Mouse (Mus musculus) CD4-positive naive resting alpha-beta T cell, adult 76 days (primary cell): ENCODE data around the gene Utrn. TPM values are rescaled to one million over a fixed set of nuclear protein-coding genes. Genes with fewer than 3 reads are reported as not detected.

Experiments
- total RNA-seq: library from RNA; stranded (reverse); gene quantifications from one replicate; pipeline ENCODE4 v1.2.4, GENCODE M21; 2023

The Utrn gene
- total RNA-seq = 446 TPM

GRCm38 (mm10) chr10:12869029-12869671, at the start of gene Utrn:
Gene Utrn, minus strand, starts transcription at chr10:12869365.

Other genes starting within 250 kb of the Utrn start
- gene Stx11, start 94.9 kb upstream of the Utrn start, total RNA-seq = 3.9 TPM
- 8.5 TPM for gene Sf3b5, start 136.0 kb upstream of the Utrn start, total RNA-seq
- gene Plagl1, start 191.1 kb upstream of the Utrn start, total RNA-seq = 1.1 TPM